Mouse (Mus musculus) megakaryocyte, embryonic 14.5 days (primary cell): ENCODE results near the gene Mroh3.

ENCODE experiments used
- FLI1 ChIP-seq: IDR thresholded peaks from 2 replicates; pipeline ENCODE4 v1.6.1; 2012; ENCODE audit warnings: low read length, inconsistent platforms, mixed read lengths
- GATA1 ChIP-seq: IDR thresholded peaks from 3 replicates; pipeline ENCODE4 v1.6.1; 2012; ENCODE audit warnings: mixed read lengths, low read length, inconsistent platforms, borderline replicate concordance

- TF ChIP-seq GATA1 (no peak), FLI1 (no peak)
These were observed 56.3 kb downstream of the Mroh3 start for GRCm38 (mm10) chr1:136156304-136156703.
